Mouse (Mus musculus) liver, adult 2 months (tissue): ENCODE measurements around the gene Olfr1415. TPM values are rescaled to one million over a fixed set of nuclear protein-coding genes. Genes with fewer than 3 reads are reported as not detected.

ENCODE experiments used
- DNase-seq: peaks from one replicate; pipeline ENCODE4 v3.0.0-alpha.2; 2011; ENCODE audit warnings: low read depth, low spot score; ENCODE audit errors: extremely low read depth
- H3K27ac ChIP-seq: fragments of 200-500 bp; replicated peaks from 2 replicates; pipeline ENCODE4 v1.5.1; 2012; ENCODE audit warnings: low read depth, mild to moderate bottlenecking, control low read depth, inconsistent platforms, low read length; ENCODE audit not compliant: insufficient read depth
- H3K27me3 ChIP-seq: fragments of 200-500 bp; 2 replicates; pipeline ENCODE4 v1.6.1; 2012; ENCODE audit warnings: mild to moderate bottlenecking, moderate library complexity, low read length, inconsistent platforms; ENCODE audit not compliant: control insufficient read depth, insufficient read depth
- H3K36me3 ChIP-seq: fragments of 200-500 bp; 2 replicates; pipeline ENCODE4 v1.6.1; 2012; ENCODE audit warnings: low read length, inconsistent platforms; ENCODE audit not compliant: control insufficient read depth, insufficient read depth
- H3K4me1 ChIP-seq: fragments of 200-500 bp; 2 replicates; pipeline ENCODE4 v1.6.1; 2011; ENCODE audit warnings: low read length; ENCODE audit not compliant: control insufficient read depth, insufficient read depth
- H3K4me3 ChIP-seq: fragments of 200-500 bp; 2 replicates; pipeline ENCODE4 v1.5.1; 2011; ENCODE audit warnings: low read depth, mild to moderate bottlenecking, control low read depth, low read length, moderate library complexity; ENCODE audit not compliant: insufficient read depth
- H3K79me2 ChIP-seq: fragments of 200-500 bp; 2 replicates; pipeline ENCODE4 v1.6.1; 2012; ENCODE audit warnings: inconsistent platforms, mild to moderate bottlenecking, low read length, moderate library complexity; ENCODE audit not compliant: control insufficient read depth, insufficient read depth
- H3K9ac ChIP-seq: fragments of 200-500 bp; 2 replicates; pipeline ENCODE4 v1.6.1; 2012; ENCODE audit warnings: low read depth, mild to moderate bottlenecking, control low read depth, inconsistent platforms, low read length
- CTCF ChIP-seq: fragments of 200-500 bp; IDR thresholded peaks from 2 replicates; pipeline ENCODE4 v1.5.1; 2011; ENCODE audit warnings: low read depth, low read length, control low read depth
- POLR2A ChIP-seq: fragments of 200-500 bp; IDR thresholded peaks from 2 replicates; pipeline ENCODE4 v1.6.1; 2011; ENCODE audit warnings: low read length, control low read depth; ENCODE audit not compliant: insufficient read depth; ENCODE audit errors: extremely low read depth
- WGBS: fragments of 180-500 bp; shearing (Covaris S2); methylation state at CpG from one replicate; pipeline ENCODE4 v1.1.7; 2018; 5-methylcytosine and 5-hydroxymethylcytosine counted together
- polyA plus RNA-seq: library from polyadenylated mRNA; depleted of rRNA; stranded (reverse); fragments of >200 nt; gene quantifications from 2 replicates; pipeline ENCODE4 v1.2.3, GENCODE M21; 2012; rRNA removed
- total RNA-seq: library from RNA; depleted of rRNA; stranded (reverse); fragments of >200 nt; gene quantifications from 2 replicates; pipeline ENCODE4 v1.2.3, GENCODE M21; 2014; rRNA removed

Olfr1415 gene
- total and polyA plus RNA-seq, 2 experiments, result not detected

GRCm38 (mm10) chr1:92440066-92440750 lies 55.7 kb downstream of the Olfr1415 start:
- H3K4me1 ChIP-seq, result no peaks in the 10 kb centered on the region
- peaks cover 24% of the 10 kb centered on the region; the same call in 1 of the 2 replicates for H3K36me3 ChIP-seq
- 89% methylated on average over 9 of the region's 9 CpGs for WGBS
- no peak overlapping the region for H3K4me3 ChIP-seq
- no peak for DNase-seq
- no peak overlapping the region for H3K27ac ChIP-seq
- H3K27me3 ChIP-seq, result no peaks in the 10 kb centered on the region
- no peak overlapping the region for H3K9ac ChIP-seq
- TF ChIP-seq POLR2A (no peak), CTCF (no peak)
- H3K79me2 ChIP-seq, result no peaks in the 10 kb centered on the region

Other genes with a start within 250 kb of the Olfr1415 start
- 111 and 126 TPM in 2 replicates for gene Ndufa10, start 22.2 kb downstream of the Olfr1415 start, total RNA-seq
- gene Ndufa10, start 22.2 kb downstream of the Olfr1415 start, polyA plus RNA-seq, result 140 and 143 TPM in 2 replicates
- not detected in 2 replicates for gene Olfr1416, start 11.0 kb downstream of the Olfr1415 start, total RNA-seq
- not detected in 2 replicates for gene Olfr1416, start 11.0 kb downstream of the Olfr1415 start, polyA plus RNA-seq
- not detected in 2 replicates for gene Olfr1414, start 22.6 kb upstream of the Olfr1415 start, total RNA-seq
- gene Olfr1414, start 22.6 kb upstream of the Olfr1415 start, polyA plus RNA-seq, result not detected in 2 replicates
- gene Olfr1413, start 75.2 kb upstream of the Olfr1415 start, total RNA-seq, result not detected in 2 replicates
- not detected in 2 replicates for gene Olfr1413, start 75.2 kb upstream of the Olfr1415 start, polyA plus RNA-seq
- gene Olfr1412, start 89.7 kb upstream of the Olfr1415 start, total RNA-seq, result not detected in 2 replicates
- not detected in 2 replicates for gene Olfr1412, start 89.7 kb upstream of the Olfr1415 start, polyA plus RNA-seq
- gene Olfr1411, start 98.3 kb upstream of the Olfr1415 start, total RNA-seq, result not detected in 2 replicates
- not detected in 2 replicates for gene Olfr1411, start 98.3 kb upstream of the Olfr1415 start, polyA plus RNA-seq
- gene Olfr1410, start 109.7 kb upstream of the Olfr1415 start, total RNA-seq, result not detected in 2 replicates
- not detected in 2 replicates for gene Olfr1410, start 109.7 kb upstream of the Olfr1415 start, polyA plus RNA-seq
- gene Olfr12, start 121.7 kb upstream of the Olfr1415 start, total RNA-seq, result not detected in 2 replicates
- gene Olfr12, start 121.7 kb upstream of the Olfr1415 start, polyA plus RNA-seq, result not detected in 2 replicates
- gene Cops9, start 145.9 kb upstream of the Olfr1415 start, total RNA-seq, result 121 and 145 TPM in 2 replicates
- 72.0 and 77.3 TPM in 2 replicates for gene Cops9, start 145.9 kb upstream of the Olfr1415 start, polyA plus RNA-seq
- gene Otos, start 152.7 kb upstream of the Olfr1415 start, total RNA-seq, result not detected in 2 replicates
- not detected in 2 replicates for gene Otos, start 152.7 kb upstream of the Olfr1415 start, polyA plus RNA-seq